Mouse (Mus musculus) frontal cortex, postnatal 14 days (tissue): ENCODE measurements around the gene Chst5.

Experiments
- DNase-seq, 2 experiments: peaks; one replicate each; pipeline ENCODE4 v3.0.0; 2022; ENCODE audit warnings: low spot score in 2 of 2

Chst5 gene

GRCm38 (mm10) chr8:111929648-111930344 is 19.5 kb upstream of the Chst5 start:
- DNase-seq = no peak

GRCm38 (mm10) chr8:111924976-111925375 is 14.7 kb upstream of the Chst5 start:
- DNase-seq = no peak

GRCm38 (mm10) chr8:111923383-111923804 is 13.1 kb upstream of the Chst5 start:
- no peak for DNase-seq

- DNase-seq = no peak
Observed at GRCm38 (mm10) chr8:111920971-111921370, 10.7 kb upstream of the Chst5 start.

- no peak for DNase-seq
Observed at GRCm38 (mm10) chr8:111919663-111920062, 9.4 kb upstream of the Chst5 start.

- DNase-seq = peak; percentile 31 to 71
Observed at GRCm38 (mm10) chr8:111912860-111913432, 2.7 kb upstream of the Chst5 start.

- peak in 1 of 2 experiments; percentile 5 for DNase-seq
Observed at GRCm38 (mm10) chr8:111911572-111911971, 1.3 kb upstream of the Chst5 start.

GRCm38 (mm10) chr8:111905500-111906121 is 4.6 kb downstream of the Chst5 start:
- DNase-seq = no peak

GRCm38 (mm10) chr8:111902080-111902479 is 8.2 kb downstream of the Chst5 start:
- DNase-seq = no peak

- no peak for DNase-seq
Observed at GRCm38 (mm10) chr8:111898586-111898985, 11.7 kb downstream of the Chst5 start.

GRCm38 (mm10) chr8:111894955-111895354 is 15.3 kb downstream of the Chst5 start:
- DNase-seq = no peak

- no peak for DNase-seq
Observed at GRCm38 (mm10) chr8:111892615-111893014, 17.6 kb downstream of the Chst5 start.

- no peak for DNase-seq
Observed at GRCm38 (mm10) chr8:111891983-111892382, 18.3 kb downstream of the Chst5 start.

GRCm38 (mm10) chr8:111890911-111891303 is 19.3 kb downstream of the Chst5 start:
- no peak for DNase-seq

- no peak for DNase-seq
Observed at GRCm38 (mm10) chr8:111889931-111890910, 20.0 kb downstream of the Chst5 start.

GRCm38 (mm10) chr8:111888091-111888650 is 22.1 kb downstream of the Chst5 start:
- DNase-seq = no peak

GRCm38 (mm10) chr8:111887479-111887878 is 22.8 kb downstream of the Chst5 start:
- no peak for DNase-seq

GRCm38 (mm10) chr8:111883615-111884014 is 26.6 kb downstream of the Chst5 start:
- no peak for DNase-seq

- DNase-seq = no peak
Observed at GRCm38 (mm10) chr8:111881591-111881990, 28.7 kb downstream of the Chst5 start.

GRCm38 (mm10) chr8:111877711-111878110 is 32.5 kb downstream of the Chst5 start:
- no peak for DNase-seq

GRCm38 (mm10) chr8:111876355-111876948 is 33.8 kb downstream of the Chst5 start, which contains the start of gene Tmem170:
TSS of gene Tmem170 (minus strand) at chr8:111876750.
- peak; percentile 95 to 97 for DNase-seq
